Mouse (Mus musculus) midbrain, embryonic 14.5 days (tissue): ENCODE results near the gene Gm20388. TPM values are rescaled to one million over a fixed set of nuclear protein-coding genes. Genes with fewer than 3 reads are reported as not detected.

Experiments
- ATAC-seq: fragments of 200-750 bp; cut with Nextera tagmentation; 2 replicates; pipeline ENCODE4 v1.8.0; 2017; ENCODE audit warnings: moderate number of reproducible peaks, moderate library complexity; ENCODE audit not compliant: low FRiP score, low TSS enrichment
- DNase-seq: peaks from one replicate; pipeline ENCODE4 v3.0.0-alpha.2; 2015
- H3K27ac ChIP-seq: fragments of 300-500 bp; sonication (generic); replicated peaks from 2 replicates; pipeline ENCODE4 v1.5.1; 2014; ENCODE audit warnings: mild to moderate bottlenecking, low read depth, low read length, moderate library complexity
- H3K27me3 ChIP-seq: fragments of 300-500 bp; sonication (generic); 2 replicates; pipeline ENCODE4 v1.6.1; 2014; ENCODE audit warnings: low read length, control low read depth, mixed read lengths; ENCODE audit not compliant: control insufficient read depth, insufficient read depth
- H3K36me3 ChIP-seq: fragments of 300-500 bp; sonication (generic); 2 replicates; pipeline ENCODE4 v1.6.1; 2014; ENCODE audit warnings: low read length, control low read depth; ENCODE audit not compliant: control insufficient read depth, insufficient read depth
- H3K4me1 ChIP-seq: fragments of 300-500 bp; sonication (generic); 2 replicates; pipeline ENCODE4 v1.6.1; 2014; ENCODE audit warnings: mild to moderate bottlenecking, antibody characterized with exemption, low read length, control low read depth; ENCODE audit not compliant: control insufficient read depth, insufficient read depth
- H3K4me2 ChIP-seq: fragments of 300-500 bp; sonication (generic); 2 replicates; pipeline ENCODE4 v1.6.1; 2014; ENCODE audit warnings: mild to moderate bottlenecking, low read length, moderate library complexity
- H3K4me3 ChIP-seq: fragments of 300-500 bp; sonication (generic); replicated peaks from 2 replicates; pipeline ENCODE4 v1.5.1; 2014; ENCODE audit warnings: low read depth, low read length
- H3K9ac ChIP-seq: fragments of 300-500 bp; sonication (generic); replicated peaks from 2 replicates; pipeline ENCODE4 v1.6.1; 2014; ENCODE audit warnings: mild to moderate bottlenecking, low read length, moderate library complexity
- H3K9me3 ChIP-seq: fragments of 300-500 bp; sonication (generic); 2 replicates; pipeline ENCODE4 v1.6.1; 2016; ENCODE audit warnings: low read length, control low read depth, mixed read lengths; ENCODE audit not compliant: control insufficient read depth
- WGBS: fragments of 180-500 bp; shearing (Covaris S2); extraction: QIAGEN DNeasy Blood & Tissue Kit; methylation state at CpG from one replicate; pipeline ENCODE4 v1.1.7; 2014; 5-methylcytosine and 5-hydroxymethylcytosine counted together
- polyA plus RNA-seq: library from polyadenylated mRNA; unstranded; fragments of >200 nt; fragmentation: Nextera tagmentation; extraction: Ambion mirVana; gene quantifications from 2 replicates; pipeline ENCODE4 v1.2.1, GENCODE M21; 2014

Gene Gm20388
- polyA plus RNA-seq, 1 experiment from 2014 or later, result 4.1 TPM

DNA sequence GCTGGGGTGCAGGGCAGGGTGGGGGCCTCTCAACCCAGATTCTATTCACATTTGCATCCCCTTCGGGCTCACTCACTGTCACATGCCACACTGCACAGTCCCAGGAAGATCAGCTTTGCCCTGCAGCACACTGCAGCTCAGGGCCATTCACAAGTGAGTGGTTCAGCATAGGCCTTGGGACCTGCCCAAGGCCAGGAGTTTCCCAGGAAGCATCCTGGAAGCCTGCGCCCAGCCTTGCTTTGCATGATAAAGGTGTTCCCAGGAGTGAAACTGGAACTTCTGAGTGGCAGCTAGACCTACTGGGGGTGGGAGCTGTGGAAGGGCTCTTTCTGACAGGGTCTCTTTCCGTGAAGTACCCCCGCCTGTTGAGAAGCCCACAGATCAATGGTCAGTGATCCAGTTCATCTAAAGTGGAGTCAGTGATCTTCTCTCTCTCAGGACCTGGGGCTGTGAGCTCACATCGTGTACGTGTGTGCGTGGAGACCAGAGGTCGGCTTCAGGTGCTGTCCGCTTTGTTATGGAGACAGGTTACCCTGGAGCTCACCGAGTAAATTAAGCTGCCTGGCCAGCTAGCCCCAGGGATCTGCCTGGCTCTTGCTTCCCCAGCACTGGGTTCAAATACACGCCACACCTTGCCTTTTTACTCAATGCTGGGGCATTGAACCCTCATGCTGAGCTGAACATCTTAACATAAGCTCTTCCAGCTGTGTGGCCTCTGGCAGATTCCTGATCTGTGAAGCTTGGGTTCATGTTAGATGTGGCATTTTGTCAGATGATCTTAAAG is 2318.3 kb downstream of the Gm20388 start:
- ATAC-seq (no peak), DNase-seq (no peak)
- WGBS, result 42% methylated on average over 11 of the region's 11 CpGs
- peaks cover 29% of the 10 kb centered on the region; the same call in 1 of the 2 replicates for H3K27me3 ChIP-seq
- no peak overlapping the region for H3K4me2 ChIP-seq
- no peak overlapping the region for H3K9ac ChIP-seq
- H3K36me3 ChIP-seq, result no peaks in the 10 kb centered on the region
- no peak overlapping the region for H3K4me3 ChIP-seq
- no peak overlapping the region for H3K27ac ChIP-seq
- H3K9me3 ChIP-seq, result no peaks in the 10 kb centered on the region
- H3K4me1 ChIP-seq, result peaks cover 4% of the 10 kb centered on the region; the same call in 1 of the 2 replicates

DNA sequence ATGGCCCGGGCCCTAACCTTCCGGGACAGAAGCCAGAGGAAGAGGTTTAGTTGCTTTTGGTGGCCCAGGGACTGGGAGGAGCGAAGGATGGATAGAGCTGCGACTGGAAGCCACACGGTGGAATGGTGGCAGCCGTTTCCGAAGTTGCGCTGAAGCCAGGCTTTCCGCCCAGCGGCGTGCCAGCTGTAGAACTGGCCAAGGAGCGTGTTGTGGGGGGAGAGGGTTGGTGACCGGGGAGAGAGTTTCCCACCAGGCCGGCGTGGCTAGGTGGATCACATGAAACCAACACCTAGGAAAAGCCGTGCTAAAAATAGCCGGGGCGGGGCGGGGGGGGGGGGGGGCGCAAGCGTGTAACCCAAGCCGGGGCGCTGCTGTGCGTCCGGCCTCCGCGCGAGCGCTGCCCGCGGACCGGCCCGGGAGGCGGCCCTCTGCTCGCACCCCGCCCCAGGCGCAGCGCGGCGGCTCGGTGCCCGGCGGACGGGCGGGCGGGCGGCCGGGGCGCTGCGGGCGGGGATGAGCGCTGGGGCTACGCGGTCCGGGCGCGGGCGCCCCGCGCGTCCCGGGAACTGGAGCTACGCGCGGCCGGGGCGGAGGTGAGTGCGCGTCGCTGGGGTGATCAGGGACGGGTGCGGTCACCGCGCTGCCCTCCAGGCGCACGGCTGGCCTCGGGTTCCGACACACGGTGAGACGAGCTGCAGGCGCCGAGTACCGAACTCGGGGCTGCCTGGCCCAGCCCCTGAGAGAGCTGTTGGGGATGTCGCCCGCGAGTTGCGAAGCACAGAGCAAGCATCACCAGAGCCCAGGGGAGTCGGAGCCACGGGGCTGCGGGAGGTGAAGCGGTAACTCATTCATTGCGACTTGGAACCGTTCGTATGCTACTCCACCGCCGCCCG is 2319.4 kb downstream of the Gm20388 start:
- ATAC-seq (no peak), DNase-seq (peak; percentile 25)
- Histone ChIP-seq H3K9ac (peak overlapping the region; percentile 42), H3K27me3 (peaks cover 29% of the 10 kb centered on the region; the same call in 1 of the 2 replicates), H3K27ac (no peak overlapping the region), H3K4me3 (peak overlapping the region; percentile 42), H3K36me3 (no peaks in the 10 kb centered on the region), H3K4me2 (peak overlapping the region; percentile 85), H3K9me3 (no peaks in the 10 kb centered on the region), H3K4me1 (peaks cover 4% of the 10 kb centered on the region; the same call in 1 of the 2 replicates)
- 1% methylated on average over 83 of the region's 98 CpGs for WGBS

DNA sequence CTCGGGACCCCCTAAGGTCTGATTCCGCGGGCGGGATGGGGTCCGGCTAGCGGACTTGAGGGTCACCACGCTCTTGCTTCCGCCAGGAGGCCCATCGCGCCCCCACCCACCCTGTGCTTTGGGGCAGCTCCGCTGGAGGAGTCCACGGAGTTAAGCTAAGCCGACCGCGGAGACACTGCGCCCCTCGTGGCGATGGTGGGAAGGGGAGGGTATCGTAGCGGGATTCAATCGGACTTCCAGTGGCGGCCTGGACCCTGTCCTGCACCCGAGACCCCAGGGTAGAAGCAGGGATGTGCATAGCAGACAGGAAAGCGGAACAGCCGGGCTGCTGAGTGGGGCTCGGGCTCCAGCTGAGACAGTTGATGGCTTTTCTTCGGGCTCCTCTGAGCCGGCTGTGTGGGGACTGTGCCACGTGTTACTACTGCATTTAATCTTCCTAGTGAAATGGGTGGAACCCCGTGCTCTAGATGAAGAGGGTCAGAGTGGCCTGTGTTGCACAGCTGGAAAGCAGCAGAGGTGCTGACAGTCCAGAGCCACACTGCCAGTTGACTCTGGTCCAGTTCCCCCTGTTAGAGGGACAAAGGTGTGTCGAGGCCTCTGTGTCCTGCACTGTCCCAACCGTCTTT is 2320.2 kb downstream of the Gm20388 start:
- Histone ChIP-seq H3K4me2 (peak overlapping the region; percentile 85), H3K9ac (peak overlapping the region; percentile 42; the same call in 1 of the 2 replicates), H3K4me1 (peaks cover 4% of the 10 kb centered on the region; the same call in 1 of the 2 replicates), H3K9me3 (no peaks in the 10 kb centered on the region), H3K27ac (no peak overlapping the region), H3K4me3 (peak overlapping the region; percentile 42), H3K36me3 (no peaks in the 10 kb centered on the region), H3K27me3 (peaks cover 29% of the 10 kb centered on the region; the same call in 1 of the 2 replicates)
- peak; percentile 80 for DNase-seq
- 4% methylated on average over 32 of the region's 32 CpGs for WGBS
- ATAC-seq, result peak; percentile 65; the same call in 1 of the 2 replicates

DNA sequence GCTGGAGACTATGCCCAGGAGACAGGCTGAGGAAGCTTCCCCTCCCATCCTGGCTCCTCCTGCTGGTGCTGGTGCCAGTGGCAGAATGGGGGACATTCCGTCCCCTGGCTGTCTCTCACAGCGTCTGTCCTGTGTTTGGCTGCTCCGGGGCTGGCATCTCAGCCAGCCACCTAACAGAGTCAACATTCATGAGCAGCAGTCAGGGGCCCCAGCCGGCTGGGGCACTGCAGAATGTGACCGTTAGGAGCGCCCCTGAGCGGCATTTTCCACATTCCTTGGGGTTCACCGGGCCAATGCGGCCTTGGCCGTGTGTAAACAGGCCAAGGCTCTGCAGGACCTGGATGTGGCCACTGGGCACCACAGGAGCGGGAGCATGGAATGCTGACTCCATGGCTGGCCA is 2323.4 kb downstream of the Gm20388 start:
- 39% methylated on average over 11 of the region's 11 CpGs for WGBS
- Histone ChIP-seq H3K27me3 (peaks cover 24% of the 10 kb centered on the region; the same call in 1 of the 2 replicates), H3K9me3 (no peaks in the 10 kb centered on the region), H3K4me2 (no peak overlapping the region), H3K4me1 (peaks cover 4% of the 10 kb centered on the region; the same call in 1 of the 2 replicates), H3K27ac (no peak overlapping the region), H3K9ac (no peak overlapping the region), H3K36me3 (no peaks in the 10 kb centered on the region), H3K4me3 (no peak overlapping the region)
- ATAC-seq, result no peak
- no peak for DNase-seq

DNA sequence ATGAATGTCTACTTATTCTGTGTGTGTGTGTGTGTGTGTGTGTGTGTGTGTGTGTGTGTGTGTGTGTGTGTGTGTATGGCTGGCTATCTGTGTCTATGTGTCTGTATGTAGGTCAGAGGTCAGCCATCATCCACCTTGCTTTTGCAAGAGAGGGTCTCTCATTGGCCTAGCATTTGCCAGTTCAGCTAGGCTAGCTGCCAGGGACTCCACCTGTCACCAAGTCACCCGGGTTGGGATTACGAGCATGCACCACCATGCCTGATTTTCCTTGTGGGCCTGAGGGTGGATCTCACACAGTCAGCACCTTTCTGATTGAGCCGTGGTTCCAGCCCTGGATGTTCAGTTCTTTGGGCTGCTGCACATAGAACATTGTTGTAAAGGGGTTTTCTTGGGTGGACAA is 2325.9 kb downstream of the Gm20388 start:
- ATAC-seq, result no peak
- whole genome bisulfite sequencing, result 96% methylated on average over 3 of the region's 3 CpGs
- H3K27ac ChIP-seq, result no peak overlapping the region

DNA sequence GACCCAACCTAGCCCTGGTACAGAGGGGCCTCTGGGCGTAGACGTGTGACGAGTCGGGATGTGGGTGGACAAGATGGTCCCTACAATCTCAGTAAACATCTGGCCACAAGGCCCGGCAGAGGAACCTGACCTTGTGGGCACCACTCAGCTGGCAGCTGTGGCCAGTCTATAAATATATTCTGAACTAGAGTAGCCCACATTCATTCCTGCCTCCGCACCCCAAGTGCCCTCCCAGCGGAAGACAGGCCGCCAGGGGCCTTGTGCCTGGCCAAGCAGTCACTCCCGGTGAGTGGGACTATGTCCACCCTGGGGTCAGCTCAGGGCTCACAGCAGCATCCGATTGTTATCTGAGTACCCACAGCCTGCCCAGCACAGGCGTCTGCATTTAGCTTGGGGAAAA is 2327.6 kb downstream of the Gm20388 start:
- ATAC-seq (no peak), DNase-seq (no peak)
- Histone ChIP-seq H3K27ac (no peak overlapping the region), H3K4me1 (no peaks in the 10 kb centered on the region), H3K4me2 (no peak overlapping the region), H3K9me3 (no peaks in the 10 kb centered on the region), H3K9ac (no peak overlapping the region), H3K27me3 (no peaks in the 10 kb centered on the region), H3K4me3 (no peak overlapping the region), H3K36me3 (no peaks in the 10 kb centered on the region)
- WGBS, result 87% methylated on average over 11 of the region's 11 CpGs

More for the DNA sequence above, 2325.9 kb downstream of the Gm20388 start:
- no peaks in the 10 kb centered on the region for H3K4me1 ChIP-seq
- no peak for DNase-seq
- H3K36me3 ChIP-seq, result no peaks in the 10 kb centered on the region
- H3K27me3 ChIP-seq, result 0 out of 2 replicates have a peak, but pooled peaks cover 5% of the 10 kb centered on the region
- H3K9me3 ChIP-seq, result no peaks in the 10 kb centered on the region
- no peak overlapping the region for H3K9ac ChIP-seq
- no peak overlapping the region for H3K4me3 ChIP-seq
- no peak overlapping the region for H3K4me2 ChIP-seq

DNA sequence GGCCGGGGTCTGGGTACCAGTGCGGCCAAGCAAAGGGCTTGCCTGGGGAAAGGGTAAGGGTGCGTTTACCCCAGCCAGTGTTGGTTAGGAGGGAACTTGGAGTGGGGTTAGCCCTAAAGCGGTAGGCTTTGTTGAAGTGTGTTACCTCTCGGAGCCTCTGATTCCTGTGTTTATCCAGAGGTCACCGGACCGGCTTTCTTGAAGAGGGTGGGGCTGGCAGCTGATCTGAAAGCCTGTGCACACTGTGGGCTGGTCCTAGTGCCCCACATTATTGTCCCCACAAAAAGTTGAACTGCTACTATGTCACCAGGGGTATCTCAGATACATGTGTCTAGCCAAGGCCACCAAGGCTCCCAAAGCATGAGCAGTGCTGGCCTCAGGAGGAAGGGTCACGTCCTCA is 2328.1 kb downstream of the Gm20388 start:
- no peaks in the 10 kb centered on the region for H3K27me3 ChIP-seq
- WGBS, result 75% methylated on average over 8 of the region's 8 CpGs
- H3K9ac ChIP-seq, result no peak overlapping the region
- H3K36me3 ChIP-seq, result no peaks in the 10 kb centered on the region
- H3K27ac ChIP-seq, result no peak overlapping the region
- no peak overlapping the region for H3K4me3 ChIP-seq
- no peaks in the 10 kb centered on the region for H3K9me3 ChIP-seq
- ATAC-seq, result no peak
- no peak overlapping the region for H3K4me2 ChIP-seq
- H3K4me1 ChIP-seq, result no peaks in the 10 kb centered on the region
- no peak for DNase-seq

DNA sequence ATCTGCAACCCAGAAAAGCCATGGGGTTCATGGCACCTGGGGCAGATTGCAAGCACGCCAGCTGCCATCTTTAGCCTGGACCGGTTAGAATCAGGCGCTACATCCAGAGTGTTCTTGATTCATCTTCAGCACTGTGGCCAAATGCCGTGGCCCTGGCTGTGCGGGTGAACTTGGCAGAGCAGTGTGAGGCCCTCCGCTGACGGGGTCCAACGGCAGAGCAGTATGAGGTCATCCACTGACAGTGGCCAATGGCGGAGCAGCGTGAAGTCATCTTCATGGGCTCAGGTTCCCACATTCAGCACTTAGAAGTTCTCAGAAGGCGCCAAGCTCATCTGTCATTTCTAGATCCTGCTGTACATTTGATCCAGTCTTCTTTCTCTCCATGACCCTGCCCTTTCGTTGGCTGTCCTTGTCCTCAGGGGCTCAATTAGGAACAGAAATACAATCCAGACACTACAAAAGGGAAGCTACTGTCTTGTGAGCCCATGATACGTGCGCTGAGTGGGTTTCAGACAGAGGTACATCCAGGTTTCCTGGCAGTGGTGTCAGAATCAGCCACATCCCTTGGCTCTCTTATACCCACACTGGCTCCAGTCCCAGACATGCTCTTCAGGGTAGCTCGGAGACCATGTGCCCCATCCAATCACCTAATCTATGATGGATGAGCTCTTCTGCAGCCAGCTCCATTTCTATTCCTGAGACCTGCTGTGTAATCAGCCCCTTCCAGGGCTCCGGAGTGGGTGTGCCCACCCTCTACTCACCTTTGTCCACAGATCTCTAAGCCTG is 2329.8 kb downstream of the Gm20388 start:
- no peak overlapping the region for H3K9ac ChIP-seq
- DNase-seq (no peak), ATAC-seq (no peak)
- no peaks in the 10 kb centered on the region for H3K9me3 ChIP-seq
- H3K36me3 ChIP-seq, result no peaks in the 10 kb centered on the region
- no peak overlapping the region for H3K4me3 ChIP-seq
- no peaks in the 10 kb centered on the region for H3K4me1 ChIP-seq
- H3K27ac ChIP-seq, result no peak overlapping the region
- no peaks in the 10 kb centered on the region for H3K27me3 ChIP-seq
- H3K4me2 ChIP-seq, result no peak overlapping the region
- WGBS, result 88% methylated on average over 16 of the region's 16 CpGs
